Mouse (Mus musculus) ES-E14 (cell line): ENCODE results near the gene Actl10.

ENCODE experiments used
- CHD2 ChIP-seq: IDR thresholded peaks from 2 replicates; pipeline ENCODE4 v1.6.1; 2014; ENCODE audit warnings: mild to moderate bottlenecking, low read depth, low read length, inconsistent platforms
- ZC3H11A ChIP-seq: IDR thresholded peaks from 2 replicates; pipeline ENCODE4 v1.6.1; 2012; ENCODE audit warnings: low read depth, mild to moderate bottlenecking, inconsistent platforms, low read length, borderline replicate concordance

DNA sequence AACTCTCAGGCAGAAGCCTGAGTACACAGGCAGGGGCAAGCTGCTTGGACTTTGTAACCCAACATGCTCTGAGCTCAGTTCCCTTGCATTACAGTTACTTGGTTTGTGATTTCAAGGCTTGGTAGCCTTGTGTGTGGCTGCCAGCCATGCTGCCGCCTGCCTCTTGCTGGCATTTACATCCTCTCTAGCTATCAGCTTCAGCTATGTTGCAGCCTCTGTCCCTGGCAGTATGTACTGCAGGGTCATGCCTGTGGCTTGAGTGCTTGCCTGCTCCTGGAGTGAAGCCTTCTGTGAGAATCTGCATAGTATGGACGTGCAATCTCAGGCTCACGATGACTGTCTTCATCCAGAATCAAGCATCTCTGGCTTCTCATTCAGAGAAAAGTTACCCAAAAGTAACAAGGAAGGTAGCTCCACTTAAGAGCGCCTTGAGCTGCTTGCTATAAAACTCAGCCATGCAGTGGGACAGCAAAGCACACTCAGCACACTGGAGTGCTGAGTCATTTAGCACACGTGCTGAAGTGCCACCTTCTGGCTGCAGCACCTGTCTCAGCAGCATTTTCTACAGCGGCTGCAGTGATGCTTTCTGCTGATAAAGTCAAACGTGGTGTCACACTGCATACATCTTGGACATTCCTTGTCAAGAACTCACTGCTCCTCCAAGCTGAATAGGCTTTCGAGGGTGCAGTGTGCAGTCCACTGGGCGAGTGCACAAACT is 43.9 kb upstream of the Actl10 start:
- TF ChIP-seq CHD2 (no peak), ZC3H11A (no peak)
